Mouse (Mus musculus): ENCODE measurements around the gene Tmc8. TPM values are rescaled to one million over a fixed set of nuclear protein-coding genes. Genes with fewer than 3 reads are reported as not detected.
A peak's percentile ranks its signal among the peaks of the same experiment; 100 is the strongest.
"Not testable (repeated sequence)": the region's sequence is repeated elsewhere in the genome, so short reads cannot be mapped to it uniquely, and the experiment has no call there.

Tmc8 gene
- polyA plus RNA-seq, 1 experiment from 2014 or later = 21.6 TPM

DNA sequence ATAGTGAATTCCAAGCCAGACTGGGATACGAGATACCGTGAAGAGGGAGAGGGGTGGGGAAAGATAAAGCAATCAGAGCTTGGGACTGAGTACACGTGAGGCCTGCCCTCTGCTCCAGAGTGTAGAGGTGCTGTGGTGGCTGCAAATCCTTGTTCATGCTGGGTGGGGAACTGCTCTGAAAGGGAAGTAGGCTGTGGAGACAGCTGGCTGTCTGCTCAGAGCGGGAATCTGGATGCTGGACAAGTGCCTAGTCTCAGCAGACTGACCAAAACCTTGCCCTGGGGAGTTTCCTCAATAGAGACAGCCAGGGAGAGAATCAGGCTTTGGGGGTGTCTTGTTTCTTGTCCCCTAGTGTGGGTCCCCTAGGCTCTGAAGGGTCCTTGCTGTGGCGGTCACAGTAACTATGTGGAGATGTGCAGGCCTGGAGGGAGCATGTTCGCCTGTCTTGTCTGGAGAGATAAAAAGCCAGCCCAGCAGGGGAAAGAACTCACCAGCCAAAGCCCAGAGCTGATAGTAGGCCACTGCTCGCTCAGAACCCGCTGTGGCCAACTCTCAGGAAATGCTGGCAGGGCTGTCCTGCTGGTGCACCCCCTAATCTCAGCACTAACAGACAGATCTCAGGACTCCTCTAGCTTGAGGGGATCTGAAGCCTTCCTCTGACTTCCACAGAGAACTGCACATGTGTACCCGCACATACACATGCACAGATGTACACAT is 47.2 kb downstream of the Tmc8 start:
- H3K9ac ChIP-seq = peak overlapping the region; percentile 23
- ATAC-seq = peak; percentile 43
- WGBS (ENCODE audit: insufficient replicate concordance) = 13% methylated on average over 9 of the region's 9 CpGs

GRCm38 (mm10) chr11:117829671-117830215 is 47.9 kb downstream of the Tmc8 start:
- ATAC-seq = no peak
- peak overlapping the region; percentile 23; the same call in 1 of the 2 replicates for H3K9ac ChIP-seq
- peak overlapping the region; percentile 87 for H3K27ac ChIP-seq
- peak overlapping the region; percentile 82 for H3K4me2 ChIP-seq
- H3K4me3 ChIP-seq = no peak overlapping the region
- peaks cover 91% of the 10 kb centered on the region for H3K4me1 ChIP-seq
- no peaks in the 10 kb centered on the region for H3K27me3 ChIP-seq (replicated peaks)
- H3K9me3 ChIP-seq (replicated peaks) = no peaks in the 10 kb centered on the region
- H3K36me3 ChIP-seq = no peaks in the 10 kb centered on the region
- 64% methylated on average over 2 of the region's 2 CpGs for WGBS (ENCODE audit: insufficient replicate concordance)

More for the DNA sequence above, 47.2 kb downstream of the Tmc8 start:
- no peaks in the 10 kb centered on the region for H3K9me3 ChIP-seq (replicated peaks)
- peaks cover 89% of the 10 kb centered on the region for H3K4me1 ChIP-seq
- H3K4me3 ChIP-seq = no peak overlapping the region
- H3K4me2 ChIP-seq = peak overlapping the region; percentile 82
- H3K36me3 ChIP-seq = peaks cover 3% of the 10 kb centered on the region
- H3K27ac ChIP-seq = peak overlapping the region; percentile 87
- no peaks in the 10 kb centered on the region for H3K27me3 ChIP-seq (replicated peaks)

GRCm38 (mm10) chr11:117830401-117830800 is 48.5 kb downstream of the Tmc8 start:
- Histone ChIP-seq H3K9me3 (replicated peaks) (no peaks in the 10 kb centered on the region), H3K4me2 (no peak overlapping the region), H3K4me3 (no peak overlapping the region), H3K4me1 (peaks cover 90% of the 10 kb centered on the region), H3K27ac (peak overlapping the region; percentile 87), H3K27me3 (replicated peaks) (no peaks in the 10 kb centered on the region), H3K36me3 (no peaks in the 10 kb centered on the region), H3K9ac (no peak overlapping the region)
- 68% methylated on average over 9 of the region's 9 CpGs for WGBS (ENCODE audit: insufficient replicate concordance)
- no peak for ATAC-seq

DNA sequence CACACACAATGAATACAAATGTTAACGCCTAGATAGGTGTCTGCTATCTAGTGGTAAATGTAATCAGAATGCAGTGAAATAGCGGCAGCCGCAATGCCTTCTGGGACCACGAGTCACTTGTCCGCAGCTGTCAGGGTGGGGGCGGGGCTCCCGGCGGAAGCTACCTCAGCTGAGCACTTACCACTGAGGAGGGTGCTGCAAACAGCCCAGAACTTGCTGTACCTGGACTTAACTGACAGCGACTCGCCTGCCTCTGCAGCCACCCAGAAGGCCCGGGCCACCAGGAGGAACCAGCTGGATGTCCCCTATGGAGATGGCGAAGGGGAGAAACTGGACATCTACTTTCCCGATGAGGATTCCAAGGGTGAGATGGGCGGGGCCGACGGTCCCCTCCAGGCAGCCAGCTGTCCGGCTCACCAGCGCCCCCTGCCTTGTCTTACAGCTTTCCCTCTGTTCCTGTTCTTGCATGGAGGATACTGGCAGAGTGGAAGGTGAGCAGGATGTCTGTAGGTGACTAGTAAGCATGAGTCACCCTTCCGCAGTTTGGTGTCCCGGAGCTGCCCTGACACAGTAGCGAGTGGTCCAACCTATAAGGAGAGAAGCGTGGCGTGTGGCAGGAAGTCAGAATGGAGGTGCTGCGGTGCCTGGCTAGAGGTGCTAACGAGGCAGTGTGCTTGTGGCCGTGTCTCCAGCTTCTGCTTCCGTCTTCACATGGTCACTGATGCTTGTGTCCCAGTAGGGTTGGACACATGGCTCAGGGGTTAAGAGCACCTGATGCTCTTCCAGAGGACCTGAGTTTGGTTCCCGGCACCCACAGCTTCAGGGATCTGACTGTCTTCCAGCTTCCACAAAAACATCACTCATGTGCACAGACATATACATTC is 50.5 kb downstream of the Tmc8 start:
- Histone ChIP-seq H3K9ac (peak overlapping the region; percentile 39), H3K27ac (peak overlapping the region; percentile 75), H3K4me3 (peak overlapping the region; percentile 53), H3K4me2 (peak overlapping the region; percentile 70), H3K4me1 (peaks cover 92% of the 10 kb centered on the region), H3K36me3 (no peaks in the 10 kb centered on the region), H3K27me3 (replicated peaks) (no peaks in the 10 kb centered on the region), H3K9me3 (replicated peaks) (no peaks in the 10 kb centered on the region)
- WGBS (ENCODE audit: insufficient replicate concordance) = 11% methylated on average over 28 of the region's 28 CpGs
- ATAC-seq = peak; percentile 85

- not testable (repeated sequence) for H3K4me3 ChIP-seq; H3K4me2 ChIP-seq; H3K9ac ChIP-seq; ATAC-seq; H3K36me3 ChIP-seq; H3K9me3 ChIP-seq (replicated peaks); H3K27ac ChIP-seq; H3K27me3 ChIP-seq (replicated peaks)
- 72% methylated on average over 6 of the region's 6 CpGs for WGBS (ENCODE audit: insufficient replicate concordance)
- H3K4me1 ChIP-seq = peaks cover 92% of the 10 kb centered on the region
Observed at GRCm38 (mm10) chr11:117833509-117833908, 51.6 kb downstream of the Tmc8 start.

DNA sequence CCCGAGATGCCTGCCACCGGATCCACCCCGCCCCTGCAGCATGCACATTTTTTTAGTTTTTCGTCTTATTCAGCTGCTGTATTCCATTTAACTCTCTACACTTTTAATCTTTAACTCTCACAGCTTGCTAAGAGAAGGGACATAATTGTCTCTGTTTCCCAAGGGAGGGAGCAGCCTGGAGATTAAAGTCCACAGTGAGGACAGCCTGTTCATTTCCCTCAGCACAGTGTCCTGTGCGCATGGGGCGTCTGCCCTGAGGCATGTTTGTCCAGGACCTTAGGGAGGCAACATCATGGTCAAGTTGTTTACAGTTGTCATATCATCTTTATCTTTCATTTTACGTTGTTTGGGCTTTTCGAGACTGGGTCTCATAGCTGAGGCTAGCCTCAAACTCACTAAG is 52.2 kb downstream of the Tmc8 start:
- H3K9me3 ChIP-seq (replicated peaks) = no peaks in the 10 kb centered on the region
- H3K4me2 ChIP-seq = no peak overlapping the region
- ATAC-seq = no peak
- H3K36me3 ChIP-seq = no peaks in the 10 kb centered on the region
- no peak overlapping the region for H3K4me3 ChIP-seq
- H3K27ac ChIP-seq = no peak overlapping the region
- WGBS (ENCODE audit: insufficient replicate concordance) = 84% methylated on average over 8 of the region's 8 CpGs
- H3K27me3 ChIP-seq (replicated peaks) = no peaks in the 10 kb centered on the region
- H3K4me1 ChIP-seq = peaks cover 92% of the 10 kb centered on the region
- no peak overlapping the region for H3K9ac ChIP-seq

DNA sequence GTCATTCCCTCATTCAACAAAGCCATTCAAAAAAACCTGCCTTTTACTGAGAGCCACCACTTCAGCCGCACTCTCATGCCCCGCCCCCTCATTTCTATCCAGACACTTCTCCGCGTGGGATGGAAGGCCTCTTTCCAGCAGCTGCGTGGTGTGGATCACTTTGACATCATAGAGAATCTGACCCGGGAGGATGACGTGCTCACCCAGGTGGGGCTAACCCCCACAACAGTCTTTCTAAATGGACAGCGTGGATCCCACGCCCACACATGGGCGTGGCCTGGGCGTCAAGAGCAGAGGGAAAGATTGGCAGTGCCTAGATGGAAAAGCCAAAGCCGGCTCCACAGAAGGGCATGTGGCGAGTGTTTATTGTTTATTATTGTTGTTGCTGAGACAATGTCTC is 54.4 kb downstream of the Tmc8 start:
- no peak for ATAC-seq
- H3K4me3 ChIP-seq = 0 out of 2 replicates have a peak overlapping the region, but pooled peaks have one; percentile 3
- WGBS (ENCODE audit: insufficient replicate concordance) = 25% methylated on average over 13 of the region's 13 CpGs
- peaks cover 92% of the 10 kb centered on the region for H3K4me1 ChIP-seq
- H3K9me3 ChIP-seq (replicated peaks) = no peaks in the 10 kb centered on the region
- H3K9ac ChIP-seq = no peak overlapping the region; the same call in 1 of the 2 replicates
- H3K27me3 ChIP-seq (replicated peaks) = no peaks in the 10 kb centered on the region
- H3K4me2 ChIP-seq = peak overlapping the region; percentile 59
- H3K27ac ChIP-seq = peak overlapping the region; percentile 93
- no peaks in the 10 kb centered on the region for H3K36me3 ChIP-seq

DNA sequence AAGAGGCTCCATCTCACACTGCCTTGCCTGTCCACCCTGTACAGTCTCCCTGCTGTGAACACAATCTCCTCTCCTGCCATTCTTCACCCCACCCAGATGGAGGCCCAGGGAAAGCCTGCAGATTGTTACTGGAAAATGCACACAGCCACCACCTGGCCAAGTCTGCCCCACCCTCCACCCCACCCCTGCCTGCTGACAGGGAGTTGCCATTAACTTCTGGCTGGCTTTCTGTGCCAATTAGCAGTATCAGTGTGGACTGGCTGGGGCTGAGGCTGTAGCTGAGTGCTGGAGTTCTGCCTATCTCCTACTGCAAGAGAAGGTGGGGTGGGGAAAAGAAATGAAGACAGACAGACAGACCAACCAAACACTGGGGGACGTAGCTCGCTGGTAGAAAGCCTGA is 56.7 kb downstream of the Tmc8 start:
- peaks cover 74% of the 10 kb centered on the region for H3K4me1 ChIP-seq
- H3K4me2 ChIP-seq = peak overlapping the region; percentile 57
- peak overlapping the region; percentile 45 for H3K9ac ChIP-seq
- no peak overlapping the region for H3K4me3 ChIP-seq
- no peaks in the 10 kb centered on the region for H3K27me3 ChIP-seq (replicated peaks)
- no peaks in the 10 kb centered on the region for H3K36me3 ChIP-seq
- no peaks in the 10 kb centered on the region for H3K9me3 ChIP-seq (replicated peaks)
- 31% methylated on average over 2 of the region's 2 CpGs for WGBS (ENCODE audit: insufficient replicate concordance)
- H3K27ac ChIP-seq = peak overlapping the region; percentile 93
- peak; percentile 98 for ATAC-seq

GRCm38 (mm10) chr11:117839021-117839420 is 57.1 kb downstream of the Tmc8 start:
- H3K27me3 ChIP-seq (replicated peaks) = no peaks in the 10 kb centered on the region
- peaks cover 70% of the 10 kb centered on the region for H3K4me1 ChIP-seq
- no peak overlapping the region for H3K4me3 ChIP-seq
- H3K36me3 ChIP-seq = no peaks in the 10 kb centered on the region
- no peaks in the 10 kb centered on the region for H3K9me3 ChIP-seq (replicated peaks)
- ATAC-seq = no peak
- peak overlapping the region; percentile 93 for H3K27ac ChIP-seq
- peak overlapping the region; percentile 45 for H3K9ac ChIP-seq
- WGBS (ENCODE audit: insufficient replicate concordance) = 43% methylated on average over 1 of the region's 1 CpGs
- H3K4me2 ChIP-seq = peak overlapping the region; percentile 57

GRCm38 (mm10) chr11:117840910-117841309 is 59.0 kb downstream of the Tmc8 start:
- ATAC-seq = no peak
- no peak overlapping the region for H3K4me3 ChIP-seq
- no peak overlapping the region for H3K4me2 ChIP-seq
- H3K27ac ChIP-seq = peak overlapping the region; percentile 57
- H3K4me1 ChIP-seq = peaks cover 59% of the 10 kb centered on the region
- no peaks in the 10 kb centered on the region for H3K27me3 ChIP-seq (replicated peaks)
- no peaks in the 10 kb centered on the region for H3K36me3 ChIP-seq
- H3K9ac ChIP-seq = peak overlapping the region; percentile 37; the same call in 1 of the 2 replicates
- 59% methylated on average over 1 of the region's 1 CpGs for WGBS (ENCODE audit: insufficient replicate concordance)
- no peaks in the 10 kb centered on the region for H3K9me3 ChIP-seq (replicated peaks)

Measured in liver, embryonic 12.5 days (tissue).